Mouse (Mus musculus) megakaryocyte, embryonic 14.5 days (primary cell): ENCODE results near the gene Scp2. TPM values are rescaled to one million over a fixed set of nuclear protein-coding genes. Genes with fewer than 3 reads are reported as not detected.

Experiments
- H3K27me3 ChIP-seq: replicated peaks from 2 replicates; pipeline ENCODE3; 2012; ENCODE audit warnings: inconsistent platforms
- H3K36me3 ChIP-seq: replicated peaks from 2 replicates; pipeline ENCODE3; 2012; ENCODE audit warnings: low read length, inconsistent platforms, mixed read lengths
- H3K4me1 ChIP-seq: 2 replicates; pipeline ENCODE4 v1.6.1; 2012; ENCODE audit warnings: inconsistent platforms
- H3K4me3 ChIP-seq: replicated peaks from 2 replicates; pipeline ENCODE3; 2012; ENCODE audit warnings: moderate library complexity, mild to moderate bottlenecking, inconsistent platforms
- H3K9me3 ChIP-seq: 2 replicates; pipeline ENCODE4 v1.6.1; 2012; ENCODE audit warnings: inconsistent platforms
- FLI1 ChIP-seq: IDR thresholded peaks from 2 replicates; pipeline ENCODE4 v1.6.1; 2012; ENCODE audit warnings: low read length, inconsistent platforms, mixed read lengths
- GATA1 ChIP-seq: IDR thresholded peaks from 3 replicates; pipeline ENCODE4 v1.6.1; 2012; ENCODE audit warnings: mixed read lengths, low read length, inconsistent platforms, borderline replicate concordance
- polyA plus RNA-seq: library from polyadenylated mRNA; stranded (reverse); fragments of >175 nt; gene quantifications from 2 replicates; pipeline ENCODE4 v1.2.3, GENCODE M21; 2012; ENCODE audit warnings: low replicate concordance; ENCODE audit not compliant: insufficient read depth

The Scp2 gene
- polyA plus RNA-seq, 1 experiment: 34.1 TPM

DNA sequence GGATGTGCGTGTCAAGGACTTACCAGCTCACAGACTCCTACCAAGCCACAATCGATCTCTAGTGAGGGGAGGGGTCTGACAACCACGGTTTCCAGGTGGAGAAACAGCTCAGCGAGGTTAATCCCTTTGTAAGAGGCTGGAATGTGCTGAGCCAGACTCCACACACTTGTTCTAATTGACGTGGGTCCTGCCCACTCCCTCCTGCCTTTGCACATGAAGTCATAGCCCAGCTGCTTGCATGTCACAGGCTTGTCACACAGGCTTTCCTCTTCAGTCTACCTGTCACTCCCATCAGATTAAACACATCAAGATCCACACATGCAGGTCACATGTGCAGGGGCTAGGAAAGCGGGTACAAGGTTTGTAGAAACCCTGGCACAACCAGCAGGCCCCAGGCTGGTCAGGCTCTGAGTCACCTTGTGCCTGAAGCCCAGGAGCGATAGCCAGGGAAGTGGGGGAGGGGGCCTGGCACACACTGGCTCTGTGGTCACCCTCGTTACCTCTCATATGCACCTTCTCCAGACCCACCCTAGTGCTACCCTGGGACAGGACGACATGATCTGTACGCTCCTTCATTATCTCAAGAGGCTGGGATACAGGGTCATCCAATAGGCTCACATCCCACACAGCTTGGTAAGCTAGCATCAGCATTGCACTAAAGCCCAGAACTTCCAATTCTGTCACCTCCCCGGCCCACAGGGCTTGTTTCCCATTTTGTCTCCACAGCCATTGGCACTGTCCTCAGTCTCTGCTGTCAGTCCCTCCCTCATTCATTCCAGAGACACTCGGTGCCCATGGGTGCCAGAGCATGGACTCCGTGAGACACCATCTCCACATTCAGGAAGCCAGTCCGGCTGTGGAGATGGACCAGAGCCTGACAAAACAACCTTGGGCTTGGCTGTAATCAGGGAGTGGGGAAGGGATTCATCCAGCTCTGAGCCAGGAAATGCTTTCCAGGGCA, 125.6 kb downstream of the Scp2 start:
- H3K4me3 ChIP-seq: no peak overlapping the region
- TF ChIP-seq FLI1: no peak
- no peak for TF ChIP-seq GATA1
- peaks cover 5% of the 10 kb centered on the region; the same call in 1 of the 2 replicates for H3K4me1 ChIP-seq
- peaks cover 16% of the 10 kb centered on the region for H3K9me3 ChIP-seq
- no peaks in the 10 kb centered on the region for H3K36me3 ChIP-seq
- peaks cover 94% of the 10 kb centered on the region for H3K27me3 ChIP-seq

DNA sequence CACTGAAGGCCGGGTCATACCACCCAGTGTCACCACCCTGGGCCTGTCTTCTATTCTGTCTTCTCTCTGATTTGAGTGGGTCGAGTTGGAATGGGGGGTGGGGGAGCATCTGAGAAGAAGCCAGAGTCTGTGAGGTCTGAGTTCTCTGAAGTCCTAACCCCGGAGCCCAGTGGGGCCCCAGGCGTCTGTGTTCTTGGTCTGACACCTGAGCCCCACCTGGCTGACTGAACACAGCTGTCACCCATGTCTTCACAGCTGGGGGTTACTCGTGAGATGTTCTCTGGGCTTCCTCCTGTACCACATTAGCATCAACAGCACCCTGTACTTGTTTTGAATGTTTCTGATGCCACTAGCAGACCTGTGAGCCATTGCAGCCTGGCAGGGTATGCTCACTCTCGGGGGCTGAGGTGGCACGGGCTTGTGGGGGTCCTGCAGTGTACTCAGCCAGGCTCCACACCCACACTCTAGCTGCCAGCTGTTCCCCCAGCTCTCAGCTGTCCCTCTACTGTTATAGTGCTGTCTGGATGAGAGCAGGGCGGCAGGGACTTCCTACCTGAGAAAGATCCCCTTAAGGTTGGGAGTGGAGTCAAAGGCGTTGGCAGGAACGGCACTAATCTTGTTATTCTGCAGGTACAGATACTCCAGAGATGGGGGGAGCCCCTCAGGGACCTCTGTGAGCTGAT, 126.4 kb downstream of the Scp2 start:
- no peak overlapping the region for H3K4me3 ChIP-seq
- TF ChIP-seq FLI1 (no peak), GATA1 (no peak)
- H3K9me3 ChIP-seq: peaks cover 16% of the 10 kb centered on the region
- H3K27me3 ChIP-seq: peaks cover 91% of the 10 kb centered on the region
- no peaks in the 10 kb centered on the region for H3K36me3 ChIP-seq
- peaks cover 5% of the 10 kb centered on the region; the same call in 1 of the 2 replicates for H3K4me1 ChIP-seq

DNA sequence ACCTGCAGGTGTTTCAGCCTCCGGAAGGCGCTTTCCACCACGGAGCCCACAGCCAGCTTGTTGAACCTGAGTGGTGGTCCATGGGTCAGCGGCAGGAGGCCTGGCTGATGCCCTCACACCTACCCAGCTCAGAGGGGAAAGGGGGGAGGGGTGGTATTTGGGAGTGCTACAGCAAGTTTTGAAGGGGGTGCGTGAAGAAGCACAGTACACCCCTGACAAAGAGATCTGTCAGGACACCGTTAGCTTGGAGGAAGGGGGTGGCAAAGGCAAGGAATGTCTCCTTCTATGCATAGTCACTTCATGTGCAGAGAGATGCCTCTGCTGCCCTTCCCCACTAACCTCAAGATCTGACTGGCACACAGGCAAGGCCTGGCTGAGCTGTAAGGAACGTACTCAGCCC, 127.0 kb downstream of the Scp2 start:
- Histone ChIP-seq H3K9me3 (peaks cover 16% of the 10 kb centered on the region), H3K36me3 (no peaks in the 10 kb centered on the region), H3K4me1 (peaks cover 5% of the 10 kb centered on the region; the same call in 1 of the 2 replicates), H3K27me3 (peaks cover 89% of the 10 kb centered on the region), H3K4me3 (no peak overlapping the region)
- TF ChIP-seq FLI1 (no peak), GATA1 (no peak)

DNA sequence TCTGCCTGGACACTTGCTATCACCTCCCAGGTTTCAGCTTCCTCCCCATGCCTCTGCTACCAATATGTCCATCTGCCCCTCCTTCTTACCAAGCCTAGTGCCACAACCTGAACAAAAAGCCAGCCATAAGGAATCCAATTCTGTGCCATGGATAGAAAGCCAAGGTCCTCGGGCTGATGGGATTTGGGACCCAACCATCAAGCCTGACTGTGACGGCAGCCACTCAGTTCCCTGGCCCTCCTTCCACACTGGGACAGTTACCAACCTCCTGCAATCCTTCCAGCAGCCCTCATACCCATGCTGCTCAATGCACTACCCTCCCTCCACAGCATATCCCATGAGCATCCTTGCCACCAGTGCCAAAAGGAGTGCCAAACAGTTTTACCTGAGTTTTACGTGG, 128.5 kb downstream of the Scp2 start:
- Histone ChIP-seq H3K36me3 (no peaks in the 10 kb centered on the region), H3K27me3 (peaks cover 84% of the 10 kb centered on the region), H3K4me1 (peaks cover 5% of the 10 kb centered on the region; the same call in 1 of the 2 replicates), H3K9me3 (peaks cover 16% of the 10 kb centered on the region), H3K4me3 (no peak overlapping the region)
- TF ChIP-seq GATA1 (no peak), FLI1 (no peak)

- Histone ChIP-seq H3K4me3 (no peak overlapping the region), H3K36me3 (no peaks in the 10 kb centered on the region), H3K4me1 (peaks cover 5% of the 10 kb centered on the region; the same call in 1 of the 2 replicates), H3K9me3 (peaks cover 7% of the 10 kb centered on the region), H3K27me3 (peaks cover 85% of the 10 kb centered on the region)
- no peak for TF ChIP-seq FLI1
- no peak for TF ChIP-seq GATA1
These were observed 129.6 kb downstream of the Scp2 start for GRCm38 (mm10) chr4:108015067-108015765.

DNA sequence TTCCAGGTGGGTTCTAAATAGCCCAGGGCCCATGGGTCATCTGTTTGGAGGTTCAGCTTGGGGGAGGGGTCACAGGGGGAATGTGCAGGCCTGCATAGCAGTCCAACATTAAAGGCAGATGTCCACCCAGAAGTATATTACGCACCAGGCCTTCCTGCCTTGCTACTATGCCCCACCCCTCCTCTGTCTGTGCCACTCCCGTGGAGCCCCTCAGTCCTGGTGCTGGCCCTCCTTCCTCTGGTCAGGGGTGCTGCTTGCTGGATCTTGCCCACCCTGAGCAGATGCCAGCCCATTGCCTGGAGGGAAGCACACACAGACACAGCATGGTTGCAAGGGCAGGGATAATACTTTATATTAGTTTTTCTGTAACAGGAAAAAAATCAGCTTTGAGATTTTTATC, 130.3 kb downstream of the Scp2 start:
- Histone ChIP-seq H3K27me3 (peaks cover 84% of the 10 kb centered on the region), H3K36me3 (no peaks in the 10 kb centered on the region), H3K4me3 (no peak overlapping the region), H3K9me3 (no peaks in the 10 kb centered on the region), H3K4me1 (peaks cover 5% of the 10 kb centered on the region; the same call in 1 of the 2 replicates)
- TF ChIP-seq FLI1: no peak

GRCm38 (mm10) chr4:108008541-108008940, 136.3 kb downstream of the Scp2 start:
- H3K9me3 ChIP-seq: no peaks in the 10 kb centered on the region
- H3K4me3 ChIP-seq: no peak overlapping the region
- TF ChIP-seq FLI1 (no peak), GATA1 (no peak)
- peaks cover 85% of the 10 kb centered on the region for H3K27me3 ChIP-seq
- H3K36me3 ChIP-seq: no peaks in the 10 kb centered on the region
- no peaks in the 10 kb centered on the region for H3K4me1 ChIP-seq

GRCm38 (mm10) chr4:108007532-108008103, 137.2 kb downstream of the Scp2 start:
- Histone ChIP-seq H3K4me3 (no peak overlapping the region), H3K36me3 (no peaks in the 10 kb centered on the region), H3K9me3 (no peaks in the 10 kb centered on the region), H3K27me3 (peaks cover 84% of the 10 kb centered on the region), H3K4me1 (no peaks in the 10 kb centered on the region)
- TF ChIP-seq FLI1: no peak
- no peak for TF ChIP-seq GATA1

GRCm38 (mm10) chr4:108005328-108005727, 139.5 kb downstream of the Scp2 start:
- H3K9me3 ChIP-seq: no peaks in the 10 kb centered on the region
- no peak for TF ChIP-seq GATA1
- no peak for TF ChIP-seq FLI1
- H3K27me3 ChIP-seq: peaks cover 78% of the 10 kb centered on the region
- no peaks in the 10 kb centered on the region for H3K4me1 ChIP-seq
- H3K4me3 ChIP-seq: no peak overlapping the region
- no peaks in the 10 kb centered on the region for H3K36me3 ChIP-seq

GRCm38 (mm10) chr4:107999380-107999779, 145.4 kb downstream of the Scp2 start:
- Histone ChIP-seq H3K4me1 (peaks cover 23% of the 10 kb centered on the region), H3K36me3 (no peaks in the 10 kb centered on the region), H3K27me3 (peaks cover 75% of the 10 kb centered on the region), H3K4me3 (no peak overlapping the region), H3K9me3 (peaks cover 11% of the 10 kb centered on the region)
- TF ChIP-seq GATA1 (no peak), FLI1 (no peak)
